Mouse (Mus musculus) embryonic fibroblast, embryonic 13.5 days (primary cell): ENCODE results near the gene Elovl6. TPM values are rescaled to one million over a fixed set of nuclear protein-coding genes. Genes with fewer than 3 reads are reported as not detected.

ENCODE experiments used
- H3K27ac ChIP-seq: 2 replicates; pipeline ENCODE4 v1.5.1; 2012; ENCODE audit warnings: low read length, control low read depth, inconsistent platforms; ENCODE audit not compliant: insufficient read depth
- H3K4me1 ChIP-seq: 2 replicates; pipeline ENCODE4 v1.6.1; 2011; ENCODE audit warnings: low read length; ENCODE audit not compliant: control insufficient read depth, insufficient read depth
- H3K4me3 ChIP-seq: 2 replicates; pipeline ENCODE4 v1.5.1; 2011; ENCODE audit warnings: mild to moderate bottlenecking, control low read depth, low read length; ENCODE audit not compliant: insufficient read depth
- CTCF ChIP-seq: IDR thresholded peaks from 2 replicates; pipeline ENCODE4 v1.5.1; 2011; ENCODE audit warnings: mild to moderate bottlenecking, control low read depth, low read length, moderate library complexity, borderline replicate concordance; ENCODE audit not compliant: insufficient read depth
- POLR2A ChIP-seq: IDR thresholded peaks from 2 replicates; pipeline ENCODE4 v1.6.1; 2011; ENCODE audit warnings: low read depth, mild to moderate bottlenecking, control low read depth, low read length, moderate library complexity
- polyA plus RNA-seq: library from polyadenylated mRNA; stranded (reverse); fragments of >200 nt; gene quantifications from 2 replicates; pipeline ENCODE4 v1.2.4, GENCODE M21; 2011; ENCODE audit warnings: low read depth; ENCODE audit not compliant: missing spikeins, insufficient read length

The Elovl6 gene
- polyA plus RNA-seq, 1 experiment: 37.9 TPM

GRCm38 (mm10) chr3:129593735-129594134 is 61.6 kb downstream of the Elovl6 start:
- Histone ChIP-seq H3K4me1 (no peaks in the 10 kb centered on the region), H3K4me3 (no peak overlapping the region), H3K27ac (no peak overlapping the region)
- TF ChIP-seq CTCF: no peak
- no peak for TF ChIP-seq POLR2A

GRCm38 (mm10) chr3:129596098-129596497 is 63.9 kb downstream of the Elovl6 start:
- Histone ChIP-seq H3K27ac (no peak overlapping the region), H3K4me3 (no peak overlapping the region), H3K4me1 (no peaks in the 10 kb centered on the region)
- TF ChIP-seq POLR2A (no peak), CTCF (no peak)

- H3K27ac ChIP-seq: no peak overlapping the region
- TF ChIP-seq POLR2A (no peak), CTCF (no peak)
- H3K4me1 ChIP-seq: no peaks in the 10 kb centered on the region
- H3K4me3 ChIP-seq: no peak overlapping the region
Measured at GRCm38 (mm10) chr3:129602289-129602688, 70.1 kb downstream of the Elovl6 start.

- H3K27ac ChIP-seq: no peak overlapping the region
- no peak overlapping the region for H3K4me3 ChIP-seq
- peaks cover 2% of the 10 kb centered on the region; the same call in 1 of the 2 replicates for H3K4me1 ChIP-seq
- TF ChIP-seq CTCF (no peak), POLR2A (no peak)
Measured at GRCm38 (mm10) chr3:129605487-129605886, 73.3 kb downstream of the Elovl6 start.

- Histone ChIP-seq H3K27ac (no peak overlapping the region), H3K4me3 (no peak overlapping the region), H3K4me1 (peaks cover 2% of the 10 kb centered on the region; the same call in 1 of the 2 replicates)
- TF ChIP-seq CTCF: no peak
- TF ChIP-seq POLR2A: no peak
Measured at GRCm38 (mm10) chr3:129605934-129606333, 73.8 kb downstream of the Elovl6 start.

- no peak for TF ChIP-seq CTCF
- no peak overlapping the region for H3K27ac ChIP-seq
Measured at GRCm38 (mm10) chr3:129611626-129612025, 79.5 kb downstream of the Elovl6 start.

GRCm38 (mm10) chr3:129612311-129613097 is 80.3 kb downstream of the Elovl6 start:
- peaks cover 2% of the 10 kb centered on the region; the same call in 1 of the 2 replicates for H3K4me1 ChIP-seq
- no peak overlapping the region for H3K4me3 ChIP-seq
- TF ChIP-seq POLR2A (no peak), CTCF (no peak)
- H3K27ac ChIP-seq: no peak overlapping the region

More at GRCm38 (mm10) chr3:129611626-129612025, 79.5 kb downstream of the Elovl6 start:
- peaks cover 2% of the 10 kb centered on the region; the same call in 1 of the 2 replicates for H3K4me1 ChIP-seq
- H3K4me3 ChIP-seq: no peak overlapping the region

GRCm38 (mm10) chr3:129613756-129614155 is 81.6 kb downstream of the Elovl6 start:
- H3K4me1 ChIP-seq: peaks cover 2% of the 10 kb centered on the region; the same call in 1 of the 2 replicates
- H3K27ac ChIP-seq: no peak overlapping the region
- no peak overlapping the region for H3K4me3 ChIP-seq
- TF ChIP-seq POLR2A: no peak
- no peak for TF ChIP-seq CTCF

- Histone ChIP-seq H3K4me3 (no peak overlapping the region), H3K27ac (no peak overlapping the region), H3K4me1 (peaks cover 2% of the 10 kb centered on the region; the same call in 1 of the 2 replicates)
- TF ChIP-seq POLR2A: no peak
- no peak for TF ChIP-seq CTCF
Measured at GRCm38 (mm10) chr3:129614216-129614615, 82.1 kb downstream of the Elovl6 start.

- H3K4me3 ChIP-seq: no peak overlapping the region
- no peak overlapping the region for H3K27ac ChIP-seq
- no peak for TF ChIP-seq POLR2A
- TF ChIP-seq CTCF: no peak
- H3K4me1 ChIP-seq: peaks cover 9% of the 10 kb centered on the region; the same call in 1 of the 2 replicates
Measured at GRCm38 (mm10) chr3:129617450-129617849, 85.3 kb downstream of the Elovl6 start.
